Mouse (Mus musculus): Measurements from ENCODE around the gene Rora. TPM values are rescaled to one million over a fixed set of nuclear protein-coding genes. Genes with fewer than 3 reads are reported as not detected.

Gene Rora
- polyA plus RNA-seq, 1 experiment from 2014 or later = 43.6 TPM

DNA sequence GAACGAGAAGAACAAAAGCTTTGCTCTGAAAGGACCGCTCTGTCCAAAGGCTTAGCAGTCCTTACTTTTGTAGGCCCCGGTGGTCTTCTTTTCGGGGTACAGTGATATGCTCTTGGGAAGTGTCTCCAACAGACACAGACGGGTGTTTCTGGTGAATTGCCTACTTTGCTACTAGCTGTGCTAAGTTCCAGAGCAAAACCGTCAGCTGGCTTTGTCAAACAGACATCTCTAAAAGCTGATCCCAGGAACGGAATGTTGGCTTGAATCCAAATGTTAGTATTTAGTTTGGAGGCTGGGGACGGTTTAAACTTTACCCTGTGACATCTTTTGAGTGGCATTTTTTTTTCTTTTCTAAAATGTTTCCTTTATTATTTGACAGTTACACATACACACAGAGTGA is 680.5 kb downstream of the Rora start:
- no peaks in the 10 kb centered on the region for H3K27me3 ChIP-seq (ENCODE audit: control insufficient read depth, insufficient read depth, low read depth, low read length)
- ATAC-seq = no peak
- H3K4me1 ChIP-seq (ENCODE audit: control insufficient read depth, insufficient read depth, low read length) = peaks cover 3% of the 10 kb centered on the region; the same call in 1 of the 2 replicates
- no peaks in the 10 kb centered on the region for H3K9me3 ChIP-seq (replicated peaks; ENCODE audit: control insufficient read depth, low read length, poor library complexity, severe bottlenecking)
- no peak overlapping the region for H3K9ac ChIP-seq (ENCODE audit: low read depth, low read length)
- H3K4me3 ChIP-seq (ENCODE audit: low read depth, low read length) = no peak overlapping the region
- 45% methylated on average over 8 of the region's 8 CpGs for WGBS
- no peak overlapping the region for H3K27ac ChIP-seq (ENCODE audit: low read length)
- no peak overlapping the region for H3K4me2 ChIP-seq (ENCODE audit: low read length)
- no peaks in the 10 kb centered on the region for H3K36me3 ChIP-seq (ENCODE audit: control insufficient read depth, insufficient read depth, low read length)

DNA sequence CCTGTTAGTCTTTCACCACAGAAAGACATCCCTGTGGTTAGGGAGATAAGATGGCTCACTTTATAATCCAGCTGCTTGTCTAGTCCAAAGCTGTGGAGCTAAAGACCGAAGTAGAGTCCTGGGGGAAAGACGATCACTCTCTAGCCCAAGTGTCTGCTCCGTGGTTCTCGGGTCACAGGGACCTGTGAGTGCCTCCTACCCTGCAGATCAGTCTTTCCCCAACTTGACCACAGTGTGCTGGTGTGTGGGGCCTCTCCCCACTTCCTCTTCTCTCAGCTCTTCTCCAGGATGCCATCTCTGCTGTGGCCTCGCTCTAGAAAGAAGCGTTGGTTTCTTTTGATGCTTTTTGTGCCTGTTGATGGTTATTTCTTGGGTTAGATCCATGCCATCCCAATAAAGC is 682.5 kb downstream of the Rora start:
- 88% methylated on average over 6 of the region's 6 CpGs for WGBS
- H3K27ac ChIP-seq (ENCODE audit: low read length) = no peak overlapping the region
- no peak overlapping the region for H3K4me3 ChIP-seq (ENCODE audit: low read depth, low read length)
- H3K9me3 ChIP-seq (replicated peaks; ENCODE audit: control insufficient read depth, low read length, poor library complexity, severe bottlenecking) = no peaks in the 10 kb centered on the region
- no peaks in the 10 kb centered on the region for H3K27me3 ChIP-seq (ENCODE audit: control insufficient read depth, insufficient read depth, low read depth, low read length)
- peaks cover 2% of the 10 kb centered on the region; the same call in 1 of the 2 replicates for H3K4me1 ChIP-seq (ENCODE audit: control insufficient read depth, insufficient read depth, low read length)
- no peaks in the 10 kb centered on the region for H3K36me3 ChIP-seq (ENCODE audit: control insufficient read depth, insufficient read depth, low read length)
- H3K4me2 ChIP-seq (ENCODE audit: low read length) = no peak overlapping the region
- no peak overlapping the region for H3K9ac ChIP-seq (ENCODE audit: low read depth, low read length)
- no peak for ATAC-seq

DNA sequence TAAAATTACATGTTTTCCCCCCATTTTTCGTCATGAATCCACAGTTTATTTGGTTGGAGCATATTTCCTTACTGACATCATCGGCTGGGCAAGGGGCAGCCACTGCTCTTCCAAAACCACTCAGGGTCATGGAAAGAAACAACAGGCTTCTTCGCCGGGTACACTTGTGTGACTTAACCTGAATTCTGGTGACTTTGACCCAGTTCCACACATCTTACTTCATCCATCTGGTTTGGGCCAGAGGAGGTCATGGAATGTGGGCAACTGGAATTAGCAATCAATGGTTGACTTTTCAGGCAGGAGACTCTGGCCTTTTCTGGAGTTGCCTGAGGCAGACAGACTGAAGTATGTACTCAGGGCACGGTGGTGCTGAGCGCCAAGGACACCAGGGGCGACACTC is 685.6 kb downstream of the Rora start:
- Histone ChIP-seq H3K9ac (ENCODE audit: low read depth, low read length) (no peak overlapping the region), H3K4me1 (ENCODE audit: control insufficient read depth, insufficient read depth, low read length) (no peaks in the 10 kb centered on the region; the same call in 1 of the 2 replicates), H3K4me2 (ENCODE audit: low read length) (no peak overlapping the region), H3K4me3 (ENCODE audit: low read depth, low read length) (no peak overlapping the region), H3K27ac (ENCODE audit: low read length) (no peak overlapping the region), H3K9me3 (replicated peaks; ENCODE audit: control insufficient read depth, low read length, poor library complexity, severe bottlenecking) (no peaks in the 10 kb centered on the region), H3K27me3 (ENCODE audit: control insufficient read depth, insufficient read depth, low read depth, low read length) (no peaks in the 10 kb centered on the region), H3K36me3 (ENCODE audit: control insufficient read depth, insufficient read depth, low read length) (no peaks in the 10 kb centered on the region)
- ATAC-seq = no peak
- 89% methylated on average over 7 of the region's 7 CpGs for WGBS

DNA sequence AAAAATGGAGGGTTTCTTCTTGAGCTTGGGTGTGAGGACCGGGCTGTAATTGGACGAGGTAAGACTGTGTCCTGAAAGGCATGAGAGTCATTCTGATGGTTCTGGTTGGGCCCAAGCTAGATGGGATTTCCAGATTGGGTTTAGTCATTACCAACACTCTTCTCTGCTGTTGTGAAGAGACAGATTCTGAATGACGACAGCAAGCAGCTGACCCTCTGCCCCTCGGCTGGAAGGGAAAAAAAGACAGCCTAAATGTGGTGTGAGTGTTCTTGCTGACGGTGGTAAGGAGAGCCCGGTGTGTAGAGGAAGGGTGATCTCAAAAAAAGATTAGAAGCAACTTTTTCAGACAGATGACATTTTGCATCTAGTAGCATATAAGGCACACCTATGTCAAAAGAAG is 686.2 kb downstream of the Rora start:
- H3K4me3 ChIP-seq (ENCODE audit: low read depth, low read length) = no peak overlapping the region
- WGBS = 89% methylated on average over 6 of the region's 6 CpGs
- no peak overlapping the region for H3K9ac ChIP-seq (ENCODE audit: low read depth, low read length)
- H3K4me2 ChIP-seq (ENCODE audit: low read length) = no peak overlapping the region
- no peak overlapping the region for H3K27ac ChIP-seq (ENCODE audit: low read length)
- peaks cover under 1% of the 10 kb centered on the region for H3K4me1 ChIP-seq (ENCODE audit: control insufficient read depth, insufficient read depth, low read length)
- H3K27me3 ChIP-seq (ENCODE audit: control insufficient read depth, insufficient read depth, low read depth, low read length) = no peaks in the 10 kb centered on the region
- no peaks in the 10 kb centered on the region for H3K9me3 ChIP-seq (replicated peaks; ENCODE audit: control insufficient read depth, low read length, poor library complexity, severe bottlenecking)
- ATAC-seq = no peak
- H3K36me3 ChIP-seq (ENCODE audit: control insufficient read depth, insufficient read depth, low read length) = no peaks in the 10 kb centered on the region

DNA sequence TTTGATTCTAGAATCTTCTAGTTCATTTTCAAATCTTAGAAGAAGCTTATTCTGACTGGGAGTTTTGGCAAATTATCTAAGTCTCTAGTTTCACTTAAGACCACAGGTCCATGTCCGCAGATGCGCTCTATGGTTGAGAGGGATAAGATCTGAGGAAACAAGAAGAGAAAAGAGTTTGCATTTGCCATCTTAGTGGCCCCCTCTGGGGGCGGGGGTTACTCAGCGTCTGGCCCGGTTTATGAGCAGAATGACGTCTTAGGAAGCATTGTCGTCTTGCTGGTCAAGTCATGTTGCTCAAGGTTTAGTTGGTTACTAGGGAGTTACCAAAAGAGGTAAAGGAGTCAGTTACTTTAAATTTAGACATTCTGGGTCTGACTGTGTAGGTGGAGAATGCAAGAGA is 686.8 kb downstream of the Rora start:
- no peaks in the 10 kb centered on the region for H3K27me3 ChIP-seq (ENCODE audit: control insufficient read depth, insufficient read depth, low read depth, low read length)
- ATAC-seq = no peak
- H3K27ac ChIP-seq (ENCODE audit: low read length) = no peak overlapping the region
- no peak overlapping the region for H3K9ac ChIP-seq (ENCODE audit: low read depth, low read length)
- 92% methylated on average over 7 of the region's 7 CpGs for WGBS
- H3K9me3 ChIP-seq (replicated peaks; ENCODE audit: control insufficient read depth, low read length, poor library complexity, severe bottlenecking) = no peaks in the 10 kb centered on the region
- no peak overlapping the region for H3K4me2 ChIP-seq (ENCODE audit: low read length)
- no peaks in the 10 kb centered on the region for H3K36me3 ChIP-seq (ENCODE audit: control insufficient read depth, insufficient read depth, low read length)
- peaks cover 4% of the 10 kb centered on the region for H3K4me1 ChIP-seq (ENCODE audit: control insufficient read depth, insufficient read depth, low read length)
- H3K4me3 ChIP-seq (ENCODE audit: low read depth, low read length) = no peak overlapping the region

DNA sequence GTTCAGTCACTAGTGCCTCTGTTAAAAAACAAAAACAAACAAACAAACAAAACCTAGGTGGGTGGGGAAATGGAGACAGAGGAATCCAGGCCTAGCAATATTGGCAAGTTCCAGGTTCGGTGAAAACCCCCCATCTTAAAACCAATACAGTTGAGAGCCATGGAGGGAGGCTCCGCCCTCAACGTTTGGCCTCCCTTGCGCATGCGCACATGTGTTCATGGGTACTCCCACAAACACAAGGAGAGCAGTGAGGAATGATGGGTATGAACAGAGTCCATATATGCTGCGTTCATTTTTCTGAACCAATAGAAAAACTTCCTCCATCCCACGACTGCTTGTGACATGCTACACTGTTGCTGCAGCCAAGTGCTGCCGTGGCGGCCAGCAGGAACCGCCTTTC is 690.3 kb downstream of the Rora start:
- no peaks in the 10 kb centered on the region for H3K27me3 ChIP-seq (ENCODE audit: control insufficient read depth, insufficient read depth, low read depth, low read length)
- peaks cover 16% of the 10 kb centered on the region for H3K4me1 ChIP-seq (ENCODE audit: control insufficient read depth, insufficient read depth, low read length)
- no peaks in the 10 kb centered on the region for H3K9me3 ChIP-seq (replicated peaks; ENCODE audit: control insufficient read depth, low read length, poor library complexity, severe bottlenecking)
- no peak overlapping the region for H3K9ac ChIP-seq (ENCODE audit: low read depth, low read length)
- ATAC-seq = no peak
- H3K4me2 ChIP-seq (ENCODE audit: low read length) = no peak overlapping the region
- peak overlapping the region; percentile 33; the same call in 1 of the 2 replicates for H3K27ac ChIP-seq (ENCODE audit: low read length)
- WGBS = 83% methylated on average over 10 of the region's 10 CpGs
- H3K4me3 ChIP-seq (ENCODE audit: low read depth, low read length) = no peak overlapping the region
- no peaks in the 10 kb centered on the region for H3K36me3 ChIP-seq (ENCODE audit: control insufficient read depth, insufficient read depth, low read length)

DNA sequence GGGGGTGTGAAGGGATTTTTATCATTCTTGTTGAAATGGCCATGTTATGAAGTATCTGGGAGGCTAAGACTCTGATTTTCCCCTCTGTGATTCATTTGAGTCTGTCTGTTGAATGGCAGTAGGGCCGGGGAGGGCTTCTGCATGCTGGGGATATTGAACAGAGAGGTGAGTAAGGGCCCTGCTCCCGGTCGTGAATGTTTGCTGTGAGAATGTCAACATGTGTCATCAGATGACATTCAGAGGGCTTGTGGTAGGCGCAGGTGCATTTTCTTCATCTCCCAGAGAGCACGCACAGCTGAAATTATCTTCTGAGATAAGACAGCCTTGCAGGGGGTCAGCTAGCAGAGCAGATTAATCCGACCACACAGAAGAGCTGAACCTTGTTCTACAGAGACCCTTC is 692.0 kb downstream of the Rora start:
- no peak overlapping the region for H3K9ac ChIP-seq (ENCODE audit: low read depth, low read length)
- H3K27me3 ChIP-seq (ENCODE audit: control insufficient read depth, insufficient read depth, low read depth, low read length) = no peaks in the 10 kb centered on the region
- H3K4me3 ChIP-seq (ENCODE audit: low read depth, low read length) = no peak overlapping the region
- no peaks in the 10 kb centered on the region for H3K36me3 ChIP-seq (ENCODE audit: control insufficient read depth, insufficient read depth, low read length)
- H3K4me2 ChIP-seq (ENCODE audit: low read length) = no peak overlapping the region
- no peak overlapping the region for H3K27ac ChIP-seq (ENCODE audit: low read length)
- H3K9me3 ChIP-seq (replicated peaks; ENCODE audit: control insufficient read depth, low read length, poor library complexity, severe bottlenecking) = no peaks in the 10 kb centered on the region
- H3K4me1 ChIP-seq (ENCODE audit: control insufficient read depth, insufficient read depth, low read length) = peaks cover 16% of the 10 kb centered on the region
- 49% methylated on average over 6 of the region's 6 CpGs for WGBS
- no peak for ATAC-seq

DNA sequence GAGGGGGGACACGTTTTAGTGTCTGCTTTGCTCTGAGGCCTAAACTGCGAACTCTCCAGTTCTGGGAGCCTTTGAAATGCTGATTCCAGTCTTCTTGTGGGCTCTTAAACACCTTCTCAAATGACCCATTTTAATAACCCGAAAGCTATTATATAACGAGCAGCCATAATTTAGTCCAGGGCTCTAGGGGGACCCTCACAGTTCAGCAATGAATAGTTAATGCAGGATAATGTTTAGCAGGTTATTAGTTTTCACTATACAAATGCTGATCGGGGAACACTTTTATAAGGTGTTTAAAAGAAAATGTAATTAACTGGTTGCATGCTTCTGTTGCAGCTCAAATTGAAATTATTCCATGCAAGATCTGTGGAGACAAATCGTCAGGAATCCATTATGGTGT is 694.2 kb downstream of the Rora start:
- H3K4me3 ChIP-seq (ENCODE audit: low read depth, low read length) = no peak overlapping the region
- H3K36me3 ChIP-seq (ENCODE audit: control insufficient read depth, insufficient read depth, low read length) = no peaks in the 10 kb centered on the region
- H3K4me1 ChIP-seq (ENCODE audit: control insufficient read depth, insufficient read depth, low read length) = peaks cover 16% of the 10 kb centered on the region
- 44% methylated on average over 6 of the region's 6 CpGs for WGBS
- H3K4me2 ChIP-seq (ENCODE audit: low read length) = no peak overlapping the region
- no peaks in the 10 kb centered on the region for H3K27me3 ChIP-seq (ENCODE audit: control insufficient read depth, insufficient read depth, low read depth, low read length)
- H3K9ac ChIP-seq (ENCODE audit: low read depth, low read length) = no peak overlapping the region
- H3K9me3 ChIP-seq (replicated peaks; ENCODE audit: control insufficient read depth, low read length, poor library complexity, severe bottlenecking) = no peaks in the 10 kb centered on the region
- no peak overlapping the region for H3K27ac ChIP-seq (ENCODE audit: low read length)
- ATAC-seq = no peak

DNA sequence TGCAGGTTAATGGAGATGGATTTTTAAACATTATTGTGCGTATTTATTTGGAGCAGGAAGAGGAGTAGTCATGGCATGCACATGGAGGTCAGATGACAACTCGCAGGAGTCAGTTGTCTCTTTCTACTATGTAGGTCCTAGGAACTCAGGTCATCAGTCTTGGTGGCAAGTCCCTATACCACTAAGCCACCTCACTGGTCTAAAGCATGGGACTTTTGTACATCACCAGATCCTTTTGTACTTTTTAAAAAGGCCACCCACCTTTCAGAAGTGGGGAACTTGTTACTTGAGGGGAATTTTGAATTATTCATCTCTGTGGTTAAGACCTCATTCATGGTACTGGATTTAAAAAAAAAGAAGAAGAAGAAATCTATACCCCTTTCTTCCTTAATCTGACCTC is 696.0 kb downstream of the Rora start:
- no peak overlapping the region for H3K4me3 ChIP-seq (ENCODE audit: low read depth, low read length)
- ATAC-seq = no peak
- no peaks in the 10 kb centered on the region for H3K36me3 ChIP-seq (ENCODE audit: control insufficient read depth, insufficient read depth, low read length)
- 84% methylated on average over 2 of the region's 2 CpGs for WGBS
- H3K27me3 ChIP-seq (ENCODE audit: control insufficient read depth, insufficient read depth, low read depth, low read length) = no peaks in the 10 kb centered on the region
- no peak overlapping the region for H3K9ac ChIP-seq (ENCODE audit: low read depth, low read length)
- H3K4me1 ChIP-seq (ENCODE audit: control insufficient read depth, insufficient read depth, low read length) = peaks cover 16% of the 10 kb centered on the region
- H3K27ac ChIP-seq (ENCODE audit: low read length) = no peak overlapping the region
- H3K9me3 ChIP-seq (replicated peaks; ENCODE audit: control insufficient read depth, low read length, poor library complexity, severe bottlenecking) = no peaks in the 10 kb centered on the region
- H3K4me2 ChIP-seq (ENCODE audit: low read length) = no peak overlapping the region

DNA sequence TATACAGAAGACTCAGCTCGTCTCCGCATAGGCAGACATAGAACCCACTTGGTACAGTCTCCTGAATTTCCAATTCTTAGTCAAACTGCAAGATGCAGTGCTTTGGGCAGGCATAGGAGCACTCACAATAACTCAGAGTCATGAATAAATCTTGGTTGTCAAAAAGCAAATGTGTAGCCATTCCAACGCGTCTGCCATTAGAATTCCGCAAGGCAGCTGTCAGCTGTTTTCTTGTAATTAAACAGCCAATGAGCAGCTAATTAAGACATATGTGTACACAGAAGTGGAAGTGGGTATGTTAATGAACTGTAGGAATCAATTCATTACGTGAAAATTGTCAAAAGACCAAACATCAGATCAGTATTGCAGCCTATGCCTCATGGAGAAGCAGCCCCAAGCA is 700.6 kb downstream of the Rora start:
- H3K36me3 ChIP-seq (ENCODE audit: control insufficient read depth, insufficient read depth, low read length) = no peaks in the 10 kb centered on the region
- H3K4me3 ChIP-seq (ENCODE audit: low read depth, low read length) = no peak overlapping the region
- WGBS = 75% methylated on average over 6 of the region's 6 CpGs
- H3K27ac ChIP-seq (ENCODE audit: low read length) = no peak overlapping the region
- H3K4me1 ChIP-seq (ENCODE audit: control insufficient read depth, insufficient read depth, low read length) = peaks cover 11% of the 10 kb centered on the region
- no peak overlapping the region for H3K9ac ChIP-seq (ENCODE audit: low read depth, low read length)
- ATAC-seq = no peak
- no peak overlapping the region for H3K4me2 ChIP-seq (ENCODE audit: low read length)
- no peaks in the 10 kb centered on the region for H3K27me3 ChIP-seq (ENCODE audit: control insufficient read depth, insufficient read depth, low read depth, low read length)
- H3K9me3 ChIP-seq (replicated peaks; ENCODE audit: control insufficient read depth, low read length, poor library complexity, severe bottlenecking) = no peaks in the 10 kb centered on the region
